Mouse (Mus musculus) neural tube, embryonic 13.5 days (tissue): Measurements from ENCODE around the gene Hs3st5. TPM values are rescaled to one million over a fixed set of nuclear protein-coding genes. Genes with fewer than 3 reads are reported as not detected.
"Not testable (repeated sequence)": the region's sequence is repeated elsewhere in the genome, so short reads cannot be mapped to it uniquely, and the experiment has no call there.

Experiments used
- ATAC-seq: fragments of 200-750 bp; cut with Nextera tagmentation; 2 replicates; pipeline ENCODE4 v1.8.0; 2017; ENCODE audit warnings: low read depth, mild to moderate bottlenecking, moderate TSS enrichment, moderate library complexity
- H3K27ac ChIP-seq: fragments of 300-500 bp; sonication (generic); replicated peaks from 2 replicates; pipeline ENCODE4 v1.5.1; 2015; ENCODE audit warnings: moderate library complexity, mild to moderate bottlenecking, inconsistent platforms
- H3K27me3 ChIP-seq: fragments of 300-500 bp; sonication (generic); 2 replicates; pipeline ENCODE4 v1.6.1; 2015; ENCODE audit warnings: mild to moderate bottlenecking, inconsistent platforms
- H3K36me3 ChIP-seq: fragments of 300-500 bp; sonication (generic); 2 replicates; pipeline ENCODE4 v1.6.1; 2015; ENCODE audit warnings: mild to moderate bottlenecking, inconsistent platforms
- H3K4me1 ChIP-seq: fragments of 300-500 bp; sonication (generic); replicated peaks from 2 replicates; pipeline ENCODE4 v1.6.1; 2015; ENCODE audit warnings: inconsistent platforms
- H3K4me2 ChIP-seq: fragments of 300-500 bp; sonication (generic); 2 replicates; pipeline ENCODE4 v1.6.1; 2015; ENCODE audit warnings: inconsistent platforms, mild to moderate bottlenecking, moderate library complexity
- H3K4me3 ChIP-seq: fragments of 300-500 bp; sonication (generic); 2 replicates; pipeline ENCODE4 v1.5.1; 2015; ENCODE audit warnings: mild to moderate bottlenecking, inconsistent platforms
- H3K9ac ChIP-seq: fragments of 300-500 bp; sonication (generic); 2 replicates; pipeline ENCODE4 v1.6.1; 2015; ENCODE audit warnings: moderate library complexity, mild to moderate bottlenecking, inconsistent platforms
- H3K9me3 ChIP-seq: fragments of 300-500 bp; sonication (generic); 2 replicates; pipeline ENCODE4 v1.6.1; 2016; ENCODE audit warnings: inconsistent platforms
- WGBS: fragments of 180-500 bp; shearing (Covaris S2); methylation state at CpG from one replicate; pipeline ENCODE4 v1.1.7; 2015; 5-methylcytosine and 5-hydroxymethylcytosine counted together
- polyA plus RNA-seq: library from polyadenylated mRNA; unstranded; fragments of >200 nt; fragmentation: Nextera tagmentation; extraction: Ambion mirVana; gene quantifications from 2 replicates; pipeline ENCODE4 v1.2.1, GENCODE M21; 2015

The Hs3st5 gene
- polyA plus RNA-seq, 1 experiment from 2014 or later, result 26.4 TPM

GRCm38 (mm10) chr10:36507991-36508546, 1.5 kb downstream of the Hs3st5 start:
- Histone ChIP-seq H3K27me3 (peaks cover 12% of the 10 kb centered on the region; the same call in 1 of the 2 replicates), H3K4me1 (peaks cover 20% of the 10 kb centered on the region), H3K27ac (peak overlapping the region; percentile 84), H3K4me2 (peak overlapping the region; percentile 95), H3K9ac (peak overlapping the region; percentile 85), H3K9me3 (no peaks in the 10 kb centered on the region), H3K36me3 (no peaks in the 10 kb centered on the region), H3K4me3 (peak overlapping the region; percentile 79)
- ATAC-seq, result no peak
- WGBS, result under 1% methylated on average over 18 of the region's 18 CpGs

GRCm38 (mm10) chr10:36509477-36509876, 2.9 kb downstream of the Hs3st5 start:
- H3K9ac ChIP-seq, result peak overlapping the region; percentile 85
- H3K27me3 ChIP-seq, result peaks cover 12% of the 10 kb centered on the region; the same call in 1 of the 2 replicates
- peak overlapping the region; percentile 95 for H3K4me2 ChIP-seq
- H3K4me1 ChIP-seq, result peaks cover 20% of the 10 kb centered on the region
- H3K27ac ChIP-seq, result peak overlapping the region; percentile 42; the same call in 1 of the 2 replicates
- WGBS, result 42% methylated on average over 4 of the region's 4 CpGs
- H3K36me3 ChIP-seq, result no peaks in the 10 kb centered on the region
- peak overlapping the region; percentile 79 for H3K4me3 ChIP-seq
- no peaks in the 10 kb centered on the region for H3K9me3 ChIP-seq
- ATAC-seq, result no peak

GRCm38 (mm10) chr10:36523881-36524280, 17.3 kb downstream of the Hs3st5 start:
- no peak for ATAC-seq
- no peaks in the 10 kb centered on the region for H3K36me3 ChIP-seq
- H3K4me1 ChIP-seq, result no peaks in the 10 kb centered on the region; the same call in 1 of the 2 replicates
- H3K9ac ChIP-seq, result no peak overlapping the region
- no peaks in the 10 kb centered on the region for H3K9me3 ChIP-seq
- H3K4me2 ChIP-seq, result no peak overlapping the region
- H3K27me3 ChIP-seq, result no peaks in the 10 kb centered on the region
- H3K4me3 ChIP-seq, result no peak overlapping the region
- H3K27ac ChIP-seq, result no peak overlapping the region

- no peak overlapping the region for H3K4me3 ChIP-seq
- H3K27ac ChIP-seq, result peak overlapping the region; percentile 42; the same call in 1 of the 2 replicates
- H3K36me3 ChIP-seq, result no peaks in the 10 kb centered on the region
- peak; percentile 72 for ATAC-seq
- H3K4me2 ChIP-seq, result no peak overlapping the region
- H3K27me3 ChIP-seq, result no peaks in the 10 kb centered on the region
- no peak overlapping the region for H3K9ac ChIP-seq
- H3K4me1 ChIP-seq, result peaks cover 7% of the 10 kb centered on the region; the same call in 1 of the 2 replicates
- no peaks in the 10 kb centered on the region for H3K9me3 ChIP-seq
- WGBS, result 24% methylated on average over 4 of the region's 4 CpGs
Observed at GRCm38 (mm10) chr10:36533633-36534335, 27.2 kb downstream of the Hs3st5 start.

- Histone ChIP-seq H3K36me3 (no peaks in the 10 kb centered on the region), H3K9me3 (no peaks in the 10 kb centered on the region), H3K4me3 (no peak overlapping the region), H3K27ac (no peak overlapping the region), H3K4me1 (no peaks in the 10 kb centered on the region), H3K4me2 (no peak overlapping the region), H3K27me3 (no peaks in the 10 kb centered on the region), H3K9ac (no peak overlapping the region)
- WGBS, result 36% methylated on average over 2 of the region's 2 CpGs
- ATAC-seq, result no peak
Observed at GRCm38 (mm10) chr10:36546622-36547021, 40.0 kb downstream of the Hs3st5 start.

- H3K9ac ChIP-seq, H3K27me3 ChIP-seq, H3K27ac ChIP-seq, H3K9me3 ChIP-seq, H3K4me2 ChIP-seq, H3K4me3 ChIP-seq, ATAC-seq, H3K4me1 ChIP-seq, H3K36me3 ChIP-seq: not testable (repeated sequence)
- 74% methylated on average over 1 of the region's 1 CpGs for WGBS
Observed at GRCm38 (mm10) chr10:36547713-36548112, 41.1 kb downstream of the Hs3st5 start.

GRCm38 (mm10) chr10:36554057-36554456, 47.4 kb downstream of the Hs3st5 start:
- Histone ChIP-seq H3K4me3 (no peak overlapping the region), H3K27me3 (no peaks in the 10 kb centered on the region), H3K9ac (no peak overlapping the region), H3K4me1 (peaks cover 12% of the 10 kb centered on the region), H3K27ac (no peak overlapping the region), H3K9me3 (no peaks in the 10 kb centered on the region), H3K36me3 (no peaks in the 10 kb centered on the region), H3K4me2 (no peak overlapping the region)
- ATAC-seq, result no peak
- WGBS, result 79% methylated on average over 4 of the region's 4 CpGs

GRCm38 (mm10) chr10:36554941-36555888, 48.6 kb downstream of the Hs3st5 start:
- Histone ChIP-seq H3K4me2 (no peak overlapping the region), H3K27ac (no peak overlapping the region), H3K4me1 (peaks cover 12% of the 10 kb centered on the region), H3K36me3 (no peaks in the 10 kb centered on the region), H3K9ac (no peak overlapping the region), H3K9me3 (no peaks in the 10 kb centered on the region), H3K27me3 (no peaks in the 10 kb centered on the region), H3K4me3 (no peak overlapping the region)
- WGBS, result 52% methylated on average over 6 of the region's 6 CpGs
- peak; percentile 61 for ATAC-seq

GRCm38 (mm10) chr10:36556128-36556527, 49.5 kb downstream of the Hs3st5 start:
- Histone ChIP-seq H3K27ac (0 out of 2 replicates have a peak overlapping the region, but pooled peaks have one; percentile 52), H3K4me1 (peaks cover 12% of the 10 kb centered on the region), H3K9ac (no peak overlapping the region), H3K9me3 (no peaks in the 10 kb centered on the region), H3K27me3 (no peaks in the 10 kb centered on the region), H3K4me3 (no peak overlapping the region), H3K36me3 (no peaks in the 10 kb centered on the region), H3K4me2 (no peak overlapping the region)
- no peak for ATAC-seq
- WGBS, result 75% methylated on average over 2 of the region's 2 CpGs

- no peak overlapping the region for H3K27ac ChIP-seq
- H3K9me3 ChIP-seq, result no peaks in the 10 kb centered on the region
- no peak overlapping the region for H3K4me2 ChIP-seq
- no peak overlapping the region for H3K9ac ChIP-seq
- no peak for ATAC-seq
- no peak overlapping the region for H3K4me3 ChIP-seq
- WGBS, result 86% methylated on average over 6 of the region's 6 CpGs
- H3K36me3 ChIP-seq, result no peaks in the 10 kb centered on the region
- no peaks in the 10 kb centered on the region for H3K27me3 ChIP-seq
- H3K4me1 ChIP-seq, result peaks cover 12% of the 10 kb centered on the region
Observed at GRCm38 (mm10) chr10:36557673-36558072, 51.1 kb downstream of the Hs3st5 start.

GRCm38 (mm10) chr10:36558736-36559135, 52.1 kb downstream of the Hs3st5 start:
- Histone ChIP-seq H3K27ac (no peak overlapping the region), H3K4me2 (no peak overlapping the region), H3K9me3 (no peaks in the 10 kb centered on the region), H3K27me3 (no peaks in the 10 kb centered on the region), H3K4me3 (no peak overlapping the region), H3K9ac (no peak overlapping the region), H3K4me1 (peaks cover 12% of the 10 kb centered on the region), H3K36me3 (no peaks in the 10 kb centered on the region)
- no peak; the same call in 1 of the 2 replicates for ATAC-seq
- 88% methylated on average over 5 of the region's 5 CpGs for WGBS

GRCm38 (mm10) chr10:36567258-36567657, 60.6 kb downstream of the Hs3st5 start:
- Histone ChIP-seq H3K27ac (no peak overlapping the region), H3K4me3 (no peak overlapping the region), H3K4me1 (peaks cover 19% of the 10 kb centered on the region), H3K27me3 (no peaks in the 10 kb centered on the region), H3K9ac (no peak overlapping the region), H3K9me3 (no peaks in the 10 kb centered on the region), H3K36me3 (no peaks in the 10 kb centered on the region), H3K4me2 (no peak overlapping the region)
- ATAC-seq, result no peak
- WGBS, result 18% methylated on average over 2 of the region's 2 CpGs
